Mouse (Mus musculus): Measurements from ENCODE around the gene Tm7sf2.

The Tm7sf2 gene

DNA sequence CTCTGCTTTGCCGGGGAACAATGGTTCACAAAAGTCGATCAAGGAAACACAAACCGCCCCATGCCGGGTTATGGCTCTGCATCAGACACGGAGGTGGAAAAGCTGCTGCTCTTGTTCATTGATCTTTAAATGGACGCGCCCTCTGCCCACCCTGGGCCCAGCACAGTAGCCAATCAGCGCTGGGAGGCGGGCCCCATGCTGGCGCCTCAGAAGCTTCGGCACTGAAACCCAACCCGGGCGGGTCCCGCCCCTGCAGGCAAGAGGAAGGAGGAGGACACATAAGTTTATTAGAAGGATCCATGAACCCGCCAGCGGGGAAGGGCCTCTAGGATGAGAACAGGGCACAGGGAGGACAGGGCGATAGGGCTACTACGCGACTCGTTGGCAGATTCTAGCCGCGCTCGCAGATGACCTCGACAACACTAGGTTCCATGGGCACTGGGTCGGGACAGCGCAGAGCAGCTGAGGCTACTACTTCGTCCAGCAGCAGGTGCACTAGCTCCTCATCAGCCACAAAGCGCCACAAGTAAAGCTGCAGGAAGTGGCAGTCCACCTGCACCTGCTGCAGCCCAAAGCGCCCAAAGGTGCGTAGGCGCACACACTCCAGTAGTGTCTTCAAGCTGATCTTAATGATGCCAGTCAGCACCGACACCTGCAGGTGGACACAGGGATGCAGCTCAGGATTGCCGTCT is at the start of gene Tm7sf2:
Tm7sf2 (minus strand) TSS at position 650 of the 692 bp plus-strand sequence.
- DNase-seq (ENCODE audit: low spot score) = peak; percentile 83

DNA sequence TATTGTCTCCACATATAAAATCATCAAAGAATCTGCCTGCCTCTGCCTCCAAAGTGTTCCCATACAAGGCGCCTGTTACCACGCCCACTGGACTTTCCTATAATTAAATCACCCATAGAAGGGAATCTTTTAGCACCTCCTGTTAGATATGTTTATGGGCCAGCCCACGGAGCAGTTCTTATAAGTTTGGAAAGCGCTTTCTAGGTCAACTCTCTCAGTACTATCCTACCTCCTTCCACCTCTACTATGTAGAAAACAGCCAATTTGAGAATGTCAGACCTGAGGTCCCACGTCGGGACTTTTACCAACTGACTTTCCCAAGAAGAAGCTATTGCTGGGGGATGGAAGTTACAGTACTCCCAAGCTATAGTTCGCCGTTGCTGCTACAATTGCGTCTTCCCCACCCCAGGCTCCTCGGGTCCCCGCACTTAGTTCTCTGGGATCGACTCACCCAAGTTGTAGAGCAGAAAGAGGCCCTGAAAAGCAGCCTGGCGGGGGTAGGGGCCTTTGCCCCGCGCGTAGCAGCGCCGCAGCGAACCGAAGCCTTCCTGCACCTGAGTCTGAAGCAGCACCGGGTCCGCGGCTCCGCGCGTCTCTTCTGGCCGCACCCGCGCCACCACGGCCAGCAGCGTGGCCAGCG is 49.3 kb upstream of the Tm7sf2 start:
- no peak for DNase-seq (ENCODE audit: low spot score)

DNA sequence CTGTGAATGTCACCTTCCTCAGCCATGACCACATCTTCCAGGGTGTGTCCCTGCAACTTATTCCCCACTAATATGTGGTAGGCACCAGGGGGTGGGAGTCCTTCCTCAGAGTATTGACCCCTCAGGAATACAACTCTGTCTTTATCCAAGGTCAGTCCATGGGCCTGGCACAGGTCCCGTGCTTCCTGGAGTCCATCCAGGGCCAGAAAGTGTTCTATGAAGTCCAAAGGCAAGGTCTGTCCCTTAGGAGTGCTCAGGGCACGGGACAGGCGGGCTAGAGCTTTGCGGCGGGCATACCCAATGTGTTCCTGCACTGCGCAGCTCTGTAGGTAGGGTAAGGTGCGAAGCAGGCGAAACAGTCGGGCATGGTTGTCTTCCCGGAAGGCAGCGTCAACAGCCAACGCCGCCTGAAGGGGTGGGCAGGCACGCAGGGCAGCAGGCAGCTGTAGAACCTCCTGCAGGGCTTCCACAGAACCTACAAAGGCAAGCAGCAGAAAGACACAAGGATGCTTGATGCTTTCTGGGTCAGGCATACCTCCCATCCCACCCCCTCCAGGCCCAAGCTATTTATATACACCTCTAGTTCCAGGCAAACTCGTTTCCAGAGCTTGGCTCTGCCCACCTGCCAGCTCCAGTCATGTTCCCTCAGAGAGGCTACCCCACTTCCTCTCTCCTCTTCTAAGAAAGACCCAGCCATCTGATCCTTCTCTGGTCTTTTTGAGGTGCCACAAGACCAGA is 48.1 kb upstream of the Tm7sf2 start:
- no peak for DNase-seq (ENCODE audit: low spot score)

DNA sequence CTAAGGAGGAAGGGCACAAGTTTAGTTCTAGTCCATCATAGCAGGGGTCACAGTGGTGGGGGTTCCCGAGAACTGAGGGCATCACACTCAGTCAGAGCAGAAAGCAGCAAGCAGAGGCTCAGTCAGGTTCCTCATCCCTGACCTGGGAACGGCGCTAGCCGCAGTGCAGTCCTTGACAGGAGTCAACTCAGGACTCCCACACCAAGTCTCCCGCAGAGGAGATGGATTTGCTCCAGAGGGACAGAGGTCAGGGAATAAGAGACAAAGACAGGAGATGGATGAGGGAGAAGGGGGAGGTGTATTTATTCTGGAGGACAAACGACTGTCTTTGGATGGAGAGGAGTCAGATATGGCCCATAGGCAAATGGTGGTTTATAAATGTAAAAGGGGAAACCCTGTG is 44.9 kb upstream of the Tm7sf2 start:
- DNase-seq (ENCODE audit: low spot score) = no peak

DNA sequence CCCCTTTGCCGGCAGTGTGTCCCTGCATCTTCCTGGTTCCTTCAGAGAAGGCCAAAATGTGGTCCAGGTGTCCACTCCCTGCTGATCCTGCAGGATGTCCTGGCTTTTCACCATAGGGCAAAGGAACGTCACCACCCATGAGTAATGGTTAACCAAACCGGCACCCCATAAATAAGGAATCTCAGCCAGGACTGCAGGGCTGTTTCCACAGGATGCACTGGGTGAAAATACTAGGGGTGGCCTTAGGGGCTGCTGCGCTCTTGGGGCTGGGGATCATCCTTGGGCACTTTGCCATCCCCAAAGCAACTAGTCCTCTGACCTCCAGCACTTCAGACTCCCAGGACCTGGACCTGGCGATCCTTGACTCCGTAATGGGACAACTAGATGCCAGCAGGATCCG is 37.4 kb upstream of the Tm7sf2 start, which contains the start of gene Naaladl1:
Naaladl1 (plus strand) TSS at position 197 of the 400 bp plus-strand sequence.
- DNase-seq (ENCODE audit: low spot score) = no peak

DNA sequence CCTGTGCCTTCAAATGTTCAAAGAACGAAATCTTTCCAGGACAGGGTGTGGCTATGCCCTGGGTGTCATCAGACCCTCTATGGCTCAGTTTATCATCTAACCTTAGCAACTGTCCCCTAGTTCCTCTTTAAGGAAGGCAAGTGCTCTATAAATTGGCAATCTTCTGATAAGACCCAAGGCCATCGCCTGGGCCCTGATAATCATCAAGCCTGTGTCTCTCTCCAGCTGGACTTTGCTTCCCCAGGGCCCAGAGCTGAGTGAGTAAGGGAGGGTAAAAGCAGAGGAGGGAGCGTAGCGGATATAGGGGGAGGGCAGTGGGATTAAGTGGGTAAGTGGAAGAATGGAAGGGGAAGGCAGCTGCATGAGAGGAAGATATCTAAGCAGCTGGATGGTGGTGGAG is 36.3 kb upstream of the Tm7sf2 start:
- DNase-seq (ENCODE audit: low spot score) = no peak

DNA sequence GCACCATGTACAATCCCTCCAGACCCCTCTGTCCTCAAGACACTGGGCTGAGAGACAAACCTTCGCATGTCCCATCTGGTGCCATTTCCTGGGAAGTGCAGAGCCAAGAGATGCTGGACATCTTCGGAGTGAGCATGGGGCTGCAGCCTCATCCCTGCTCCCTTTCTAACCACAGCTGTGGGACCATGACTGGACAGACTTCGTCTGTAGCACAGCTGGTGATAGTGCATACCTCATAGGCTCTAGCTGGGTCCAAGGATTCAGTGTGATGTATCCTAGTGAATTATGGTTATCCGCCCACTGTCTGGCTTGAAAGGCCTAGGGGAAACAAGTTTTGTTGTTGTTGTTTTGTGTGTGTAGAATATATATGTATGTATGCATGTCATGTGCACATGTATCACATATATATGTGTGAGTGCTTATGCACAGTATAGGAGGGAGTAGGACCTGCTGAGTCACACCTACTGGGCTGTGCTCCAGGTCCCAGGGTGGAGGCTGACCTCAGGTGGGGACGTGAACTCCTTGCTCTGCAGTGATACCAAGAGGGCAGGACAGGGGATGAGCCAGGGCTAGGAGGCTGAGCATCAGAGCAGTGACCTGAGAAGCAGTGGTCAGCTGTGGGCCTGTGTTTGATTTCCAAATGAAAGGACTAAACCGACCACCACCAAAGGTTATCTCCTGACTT is 34.1 kb upstream of the Tm7sf2 start:
- DNase-seq (ENCODE audit: low spot score) = no peak

DNA sequence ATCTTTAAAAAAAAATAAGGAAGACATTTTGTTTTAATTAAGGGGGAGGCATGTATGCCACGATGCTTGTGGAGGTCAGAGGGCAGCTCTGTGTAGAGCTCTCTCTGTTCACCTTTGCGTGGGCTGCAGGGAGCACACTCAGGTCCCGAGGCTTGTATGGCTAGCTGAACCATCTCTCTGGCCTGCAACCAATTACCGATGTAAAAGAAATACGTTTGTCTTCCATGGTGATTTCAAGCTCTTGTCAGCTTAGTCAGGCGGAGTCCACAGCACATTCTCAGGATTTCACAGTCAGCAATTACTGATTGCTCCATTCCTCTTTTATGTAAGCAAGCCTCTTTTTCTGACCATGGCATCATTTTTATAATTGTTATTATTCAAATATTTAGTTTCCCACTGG is 33.0 kb upstream of the Tm7sf2 start:
- no peak for DNase-seq (ENCODE audit: low spot score)

DNA sequence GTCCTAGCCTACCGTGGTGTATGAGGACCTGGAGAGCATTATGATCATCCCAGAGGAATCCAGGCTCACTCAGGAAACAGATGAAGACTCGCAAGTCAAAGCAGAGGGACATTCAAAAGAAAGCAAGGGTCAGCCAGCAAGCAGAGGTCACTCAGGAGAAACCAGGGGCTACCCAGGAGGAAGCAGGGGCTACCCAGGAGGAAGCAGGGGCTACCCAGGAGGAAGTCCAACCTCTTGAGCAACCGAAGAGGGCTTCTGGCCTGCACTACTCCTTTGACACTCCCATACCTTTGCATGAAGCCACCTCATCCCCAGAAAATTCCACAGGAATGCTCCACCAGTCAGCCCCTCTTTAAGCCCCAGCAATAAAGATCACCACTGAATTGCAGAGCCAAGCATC is 29.7 kb upstream of the Tm7sf2 start:
- no peak for DNase-seq (ENCODE audit: low spot score)

DNA sequence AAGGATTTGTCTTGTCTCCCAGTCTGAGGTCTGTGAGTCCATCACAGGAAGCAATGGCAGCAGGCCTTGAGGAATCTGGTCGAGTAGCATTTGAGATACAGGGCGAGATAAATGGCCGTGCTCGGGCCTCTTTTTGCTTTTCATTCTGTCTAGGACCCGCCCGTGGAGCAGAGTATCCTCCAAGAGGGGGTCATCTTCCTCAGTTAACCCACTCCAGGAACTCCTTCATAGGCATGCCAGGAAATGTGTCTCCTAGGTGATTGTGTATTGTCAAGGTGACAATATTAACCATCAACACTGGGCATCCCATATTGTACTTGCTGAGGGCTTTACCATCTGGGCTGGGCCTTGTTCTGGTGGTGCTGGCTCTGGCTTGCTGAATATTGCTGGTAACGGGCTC is 25.9 kb upstream of the Tm7sf2 start, which contains the start of gene AC131692.1:
AC131692.1 (plus strand) TSS at position 301 of the 400 bp plus-strand sequence.
- no peak for DNase-seq (ENCODE audit: low spot score)

DNA sequence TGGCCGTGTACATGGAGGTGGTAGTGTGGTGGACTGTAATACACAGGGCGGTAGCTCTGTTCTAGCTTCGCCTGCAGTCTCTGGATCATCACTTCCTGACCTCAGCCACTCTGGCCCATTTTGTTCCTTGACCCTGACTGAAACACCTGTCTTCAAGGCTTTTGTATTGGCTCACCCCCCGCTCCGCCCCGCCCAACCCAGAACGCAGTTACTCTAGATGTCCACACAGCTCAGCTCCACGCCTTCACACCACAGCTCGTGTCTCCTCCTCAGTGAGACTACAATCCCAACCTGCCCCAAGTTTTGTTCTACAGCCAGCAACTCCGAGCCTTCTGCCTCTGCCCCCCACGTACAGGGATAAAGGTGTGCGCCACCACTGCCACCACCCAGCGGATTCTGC is 20.7 kb upstream of the Tm7sf2 start:
- DNase-seq (ENCODE audit: low spot score) = no peak

DNA sequence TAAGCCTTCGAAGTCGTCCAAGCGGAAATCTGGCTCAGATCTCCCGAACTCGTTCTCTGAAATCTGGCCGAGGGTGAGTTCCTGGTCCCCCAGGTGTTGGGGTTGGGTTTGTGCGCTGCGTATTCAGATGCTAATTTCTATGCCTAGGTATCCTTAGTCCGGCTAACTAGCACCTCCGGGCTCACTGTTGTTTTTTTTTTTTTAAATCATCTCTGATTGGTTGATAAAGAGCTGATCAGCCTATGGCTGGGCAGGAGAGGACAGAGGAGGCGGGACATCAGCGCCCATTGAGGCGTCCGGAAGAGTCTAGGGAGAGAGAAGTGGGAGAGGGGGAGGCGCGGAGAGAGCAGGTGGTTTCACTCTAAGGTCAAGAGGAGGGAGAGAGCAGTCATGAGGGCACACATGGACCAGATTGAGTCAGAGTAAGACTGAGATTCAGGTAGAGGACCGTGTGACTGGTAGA is 17.3 kb upstream of the Tm7sf2 start:
- DNase-seq (ENCODE audit: low spot score) = no peak

DNA sequence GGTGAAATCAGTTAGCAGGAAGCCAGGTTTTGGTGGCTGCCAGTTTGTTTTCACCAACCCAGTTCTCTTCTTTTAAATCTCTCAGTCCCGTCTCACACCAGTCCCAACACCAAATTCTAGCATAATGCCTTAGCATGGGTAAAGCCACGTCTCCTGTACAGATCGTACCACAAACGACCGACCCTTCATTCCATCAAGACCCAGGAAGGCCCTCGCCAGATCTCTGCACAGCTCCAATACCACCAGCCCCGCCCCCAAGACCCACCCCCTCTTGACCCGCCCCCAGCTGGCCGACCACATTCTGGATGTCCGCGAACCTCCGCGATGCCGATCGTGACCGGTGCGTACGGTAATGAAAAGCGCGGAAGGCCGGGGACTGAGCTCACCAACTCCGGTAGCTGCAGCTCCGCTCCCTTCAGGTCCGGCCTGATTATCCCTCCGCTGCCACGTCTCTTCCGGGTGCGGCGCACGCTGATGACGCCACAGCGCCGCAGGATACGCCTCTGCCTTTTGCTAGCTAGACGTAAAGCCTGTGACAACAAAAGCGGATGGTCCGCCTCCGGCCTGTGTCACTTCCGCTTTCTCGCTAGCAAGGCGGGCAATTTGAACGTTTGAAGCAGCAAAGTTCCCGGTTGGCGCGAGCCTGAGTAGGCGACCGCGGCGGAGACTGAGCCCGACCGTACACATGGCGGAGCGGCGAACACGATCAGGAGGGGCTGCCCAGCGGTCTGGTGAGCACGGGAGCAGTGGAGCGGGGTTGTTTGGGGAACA is 16.5 kb upstream of the Tm7sf2 start, which contains the start of the genes Zfpl1 and Cdca5:
Zfpl1 (minus strand) TSS at position 479 of the 771 bp plus-strand sequence.
Cdca5 (plus strand) TSS at position 506 of the 771 bp plus-strand sequence.
- DNase-seq (ENCODE audit: low spot score) = peak; percentile 93

DNA sequence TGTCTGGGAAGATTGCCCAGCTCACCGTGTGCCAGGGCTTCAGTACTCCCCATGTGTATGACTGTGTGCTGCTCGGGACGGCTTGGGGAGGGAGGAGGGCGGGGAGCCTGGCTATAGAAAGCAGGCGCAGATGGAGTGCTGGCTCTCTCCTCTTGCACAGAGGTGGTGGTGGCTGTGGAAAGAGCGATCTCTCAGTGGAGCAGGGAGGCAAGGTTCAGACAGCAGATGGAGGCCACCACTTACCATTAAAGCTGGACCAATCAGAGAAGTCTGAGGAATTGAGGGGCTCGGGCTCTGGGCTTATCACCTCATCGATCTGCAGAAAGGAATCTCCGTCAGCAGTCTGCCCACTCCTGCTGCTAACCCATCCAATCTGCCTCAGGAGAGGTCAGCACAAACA is 14.0 kb upstream of the Tm7sf2 start, which contains the start of gene Gm28374:
Gm28374 (minus strand) TSS at position 101 of the 400 bp plus-strand sequence.
- DNase-seq (ENCODE audit: low spot score) = no peak

DNA sequence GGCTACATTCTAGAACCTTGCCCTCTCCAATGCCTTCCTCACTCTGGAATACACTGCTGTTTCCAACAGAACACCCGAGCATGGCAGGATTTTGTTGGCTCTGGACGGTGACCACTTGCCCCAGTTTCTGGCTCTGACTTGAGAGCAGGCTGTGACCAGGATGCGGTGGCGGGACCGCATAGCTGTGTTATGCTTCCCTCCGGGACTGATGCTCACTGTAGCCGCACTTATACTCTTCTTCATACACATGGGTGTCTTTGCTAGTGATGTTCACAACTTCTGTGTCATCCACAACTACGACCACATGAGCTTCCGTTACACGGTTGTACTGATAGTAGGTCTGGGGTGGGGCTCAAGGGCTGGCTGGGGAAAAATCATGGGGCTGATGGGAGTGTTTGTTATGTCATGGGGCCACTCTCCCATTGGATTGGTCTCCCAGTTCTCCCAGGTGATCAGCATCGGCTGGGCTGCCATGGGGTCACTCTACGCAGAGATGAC is 11.9 kb upstream of the Tm7sf2 start, which contains the start of gene Tmem262:
Tmem262 (plus strand) TSS at position 51 of the 498 bp plus-strand sequence.
- DNase-seq (ENCODE audit: low spot score) = no peak

DNA sequence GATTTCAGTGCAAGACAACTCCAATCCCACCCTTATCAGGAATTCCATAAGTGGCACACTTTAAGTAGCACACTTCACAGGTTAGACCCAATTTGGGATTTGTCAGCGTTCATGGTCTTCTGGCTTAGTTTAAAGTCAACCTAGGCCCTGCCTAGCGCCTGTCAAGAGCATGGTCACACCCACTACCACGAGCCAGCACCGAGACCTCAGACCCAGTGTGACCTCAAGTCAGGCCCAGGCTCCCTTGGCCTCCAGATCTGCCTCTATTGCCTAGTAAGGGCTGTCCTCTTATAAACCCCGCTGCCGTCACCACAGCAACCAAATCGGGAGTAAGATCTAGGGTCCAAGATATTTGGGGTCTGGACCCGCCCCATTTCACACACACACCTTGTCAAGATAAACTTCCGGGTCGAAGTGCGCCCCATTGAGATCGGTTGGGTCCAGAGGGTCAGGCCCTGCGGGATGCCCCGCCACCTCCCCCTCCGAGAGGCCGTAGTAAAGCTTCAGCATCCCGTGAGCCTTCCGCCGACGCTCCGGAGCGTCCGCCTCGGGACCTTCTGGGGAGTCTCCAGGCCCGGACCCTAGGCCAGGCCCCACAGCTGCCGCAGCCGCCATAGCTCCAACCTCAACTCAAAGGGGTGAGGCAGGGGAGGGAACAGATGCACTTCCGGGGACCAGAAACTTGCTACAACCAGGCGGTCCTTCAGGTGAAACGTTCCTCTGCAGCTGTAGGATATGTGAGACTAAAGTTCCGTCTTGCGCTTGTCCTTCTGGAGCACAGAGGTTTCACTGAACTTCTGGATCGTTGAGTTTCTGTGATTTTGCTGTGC is 8.6 kb upstream of the Tm7sf2 start, which contains the start of gene Vps51:
Vps51 (minus strand) TSS at position 668 of the 830 bp plus-strand sequence.
- peak; percentile 74 for DNase-seq (ENCODE audit: low spot score)

DNA sequence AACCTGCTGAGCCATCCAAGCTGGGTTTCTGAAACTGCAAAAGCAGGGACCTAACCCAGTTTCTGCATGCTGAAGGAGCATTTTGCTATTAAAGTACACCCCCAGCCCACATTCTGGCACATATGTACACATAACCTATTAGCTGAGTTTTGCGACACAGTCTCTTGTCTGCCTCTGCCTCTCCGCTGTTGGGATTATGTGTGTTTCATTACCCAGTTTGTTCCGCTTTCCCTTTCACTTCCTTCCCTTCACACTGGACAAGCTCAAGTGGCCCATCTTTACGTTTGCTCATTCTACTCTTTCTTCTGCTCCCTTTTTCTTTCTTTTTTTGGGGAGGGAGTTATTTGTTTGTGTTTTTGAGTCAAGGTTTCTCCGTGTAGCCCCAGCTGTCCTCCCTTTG is 5.7 kb upstream of the Tm7sf2 start:
- DNase-seq (ENCODE audit: low spot score) = no peak

DNA sequence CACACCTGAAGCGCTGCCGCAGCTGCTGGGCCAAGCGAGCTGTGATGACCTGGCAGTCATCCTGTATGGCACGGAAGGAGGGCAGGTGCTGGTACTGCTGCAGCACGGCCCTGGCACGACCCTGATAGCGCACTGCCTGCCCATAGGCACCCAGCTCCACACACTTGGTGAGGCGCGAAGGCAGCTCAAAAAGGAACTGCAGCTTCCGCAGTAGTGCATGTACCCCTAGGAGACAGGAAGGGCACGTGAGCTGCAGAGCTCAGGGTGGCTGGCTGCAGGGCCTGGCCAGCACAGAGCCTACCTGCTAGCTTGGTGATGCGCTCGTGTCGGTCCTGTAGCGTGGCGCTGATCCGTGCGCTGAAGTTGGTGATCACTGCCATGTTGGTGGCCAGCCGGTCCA is 3.1 kb upstream of the Tm7sf2 start:
- no peak for DNase-seq (ENCODE audit: low spot score)

DNA sequence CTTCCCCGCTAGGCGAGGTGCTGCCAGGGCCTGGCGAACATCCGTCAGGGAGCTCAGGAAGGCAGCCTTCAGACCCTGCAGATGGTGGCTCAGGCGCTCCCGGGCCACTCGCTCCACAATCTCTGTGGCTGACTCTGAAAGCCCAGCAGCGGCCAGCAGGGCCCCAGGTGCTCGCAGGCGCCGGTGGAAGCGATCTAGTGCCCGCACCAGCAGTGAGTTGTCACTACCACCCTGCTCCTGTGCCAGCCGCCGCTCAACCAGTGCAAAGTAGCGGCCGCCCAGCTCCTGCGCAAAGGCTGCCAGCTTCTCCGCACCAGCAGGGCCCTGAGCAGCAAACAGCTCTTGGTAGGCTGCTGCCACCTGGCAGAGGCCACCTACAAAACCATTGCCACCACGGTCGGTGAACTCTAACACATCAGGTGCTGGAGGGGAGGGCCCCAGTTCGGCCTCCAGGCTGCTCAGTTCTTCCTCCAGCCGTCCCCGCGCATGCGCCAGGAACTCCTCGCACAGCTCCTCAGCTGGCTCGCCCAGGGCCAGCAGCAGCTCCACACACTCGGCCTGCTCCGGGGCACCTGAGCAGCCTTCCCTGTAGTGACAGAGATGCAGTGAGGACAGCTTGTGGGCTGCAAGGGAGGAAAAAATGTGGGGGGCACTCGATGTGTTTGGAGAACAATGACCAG is 2.5 kb upstream of the Tm7sf2 start:
- no peak for DNase-seq (ENCODE audit: low spot score)
